Mouse (Mus musculus): Measurements from ENCODE around the gene Pcp4l1. TPM values are rescaled to one million over a fixed set of nuclear protein-coding genes. Genes with fewer than 3 reads are reported as not detected.

Pcp4l1 gene
- polyA plus RNA-seq, 1 experiment = 10.9 TPM

DNA sequence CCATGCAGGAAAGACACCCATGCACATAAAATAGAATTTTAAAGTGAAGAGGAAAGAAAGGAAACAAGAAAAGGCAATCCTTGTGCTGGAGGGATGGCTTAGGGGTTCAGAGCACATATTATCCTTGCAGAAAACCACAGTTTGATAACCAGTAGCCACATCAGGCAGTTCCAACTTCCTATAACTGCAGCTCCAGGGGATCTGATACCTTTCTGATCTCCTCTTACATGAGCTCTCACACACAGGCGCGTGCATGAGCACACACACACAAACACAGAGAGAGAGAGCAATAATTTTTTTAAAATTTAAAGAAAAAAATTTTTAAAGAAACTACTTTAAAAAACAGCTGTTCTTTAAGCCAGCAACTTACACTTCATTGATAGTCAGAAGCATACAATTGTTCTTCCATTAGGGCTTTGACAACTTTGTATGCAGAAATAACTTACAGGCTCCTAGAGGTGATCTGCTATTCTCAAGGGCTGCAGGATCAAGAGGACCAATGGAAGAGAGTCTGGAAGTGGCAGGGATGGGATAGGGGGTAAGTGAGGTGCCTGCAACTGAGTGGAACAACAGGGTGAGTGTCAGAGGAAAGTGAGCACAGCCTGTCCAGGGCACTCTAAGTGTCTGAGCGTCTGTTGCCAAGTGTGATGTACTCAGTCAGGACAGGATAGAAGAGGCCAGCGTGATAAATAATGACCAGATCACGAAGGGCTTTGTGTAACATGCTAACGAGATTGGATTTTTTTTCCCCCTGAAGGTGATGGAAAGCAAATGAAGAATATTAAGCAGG lies 9.8 kb upstream of the Pcp4l1 start:
- Histone ChIP-seq H3K36me3 (ENCODE audit: control insufficient read depth, insufficient read depth, low read length) (no peaks in the 10 kb centered on the region), H3K27me3 (ENCODE audit: control insufficient read depth, insufficient read depth, low read length) (no peaks in the 10 kb centered on the region), H3K27ac (ENCODE audit: insufficient read depth, low read depth, low read length) (no peak overlapping the region), H3K4me1 (ENCODE audit: control insufficient read depth, insufficient read depth, insufficient read length, low read length) (peaks cover 2% of the 10 kb centered on the region; the same call in 1 of the 2 replicates), H3K4me3 (ENCODE audit: low read depth, low read length) (no peak overlapping the region)
- TF ChIP-seq CTCF (IDR thresholded peaks at IDR 0.05; ENCODE audit: extremely low read depth, insufficient read length, insufficient replicate concordance, low read depth, low read length) = no peak
- WGBS = 84% methylated on average over 6 of the region's 6 CpGs

DNA sequence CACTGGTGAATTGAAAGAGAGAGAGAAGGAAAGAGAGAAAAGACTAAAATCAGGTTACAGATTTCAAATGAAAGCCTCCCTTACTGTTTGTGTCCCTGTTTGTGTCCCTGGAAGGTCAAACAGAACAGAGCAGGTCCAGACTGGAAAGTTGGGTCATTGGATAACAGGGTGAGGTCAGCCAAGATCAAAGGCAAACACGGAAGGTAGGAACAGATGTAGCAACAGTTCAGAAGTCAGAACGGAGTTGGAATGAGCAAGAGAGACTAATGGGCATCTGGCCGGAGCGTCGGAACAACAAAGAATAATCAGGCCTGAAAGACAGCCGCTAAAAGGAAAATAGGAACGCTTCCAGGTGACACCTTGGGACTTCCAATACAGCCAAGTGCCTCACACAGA lies 8.2 kb upstream of the Pcp4l1 start:
- no peaks in the 10 kb centered on the region for H3K36me3 ChIP-seq (ENCODE audit: control insufficient read depth, insufficient read depth, low read length)
- peaks cover 5% of the 10 kb centered on the region; the same call in 1 of the 2 replicates for H3K4me1 ChIP-seq (ENCODE audit: control insufficient read depth, insufficient read depth, insufficient read length, low read length)
- no peaks in the 10 kb centered on the region for H3K27me3 ChIP-seq (ENCODE audit: control insufficient read depth, insufficient read depth, low read length)
- H3K27ac ChIP-seq (ENCODE audit: insufficient read depth, low read depth, low read length) = 0 out of 2 replicates have a peak overlapping the region, but pooled peaks have one; percentile 17
- H3K4me3 ChIP-seq (ENCODE audit: low read depth, low read length) = no peak overlapping the region
- WGBS = 25% methylated on average over 7 of the region's 7 CpGs
- TF ChIP-seq POLR2A (IDR thresholded peaks at IDR 0.05; ENCODE audit: low read depth, low read length) = no peak
- TF ChIP-seq CTCF (IDR thresholded peaks at IDR 0.05; ENCODE audit: extremely low read depth, insufficient read length, insufficient replicate concordance, low read depth, low read length) = no peak

DNA sequence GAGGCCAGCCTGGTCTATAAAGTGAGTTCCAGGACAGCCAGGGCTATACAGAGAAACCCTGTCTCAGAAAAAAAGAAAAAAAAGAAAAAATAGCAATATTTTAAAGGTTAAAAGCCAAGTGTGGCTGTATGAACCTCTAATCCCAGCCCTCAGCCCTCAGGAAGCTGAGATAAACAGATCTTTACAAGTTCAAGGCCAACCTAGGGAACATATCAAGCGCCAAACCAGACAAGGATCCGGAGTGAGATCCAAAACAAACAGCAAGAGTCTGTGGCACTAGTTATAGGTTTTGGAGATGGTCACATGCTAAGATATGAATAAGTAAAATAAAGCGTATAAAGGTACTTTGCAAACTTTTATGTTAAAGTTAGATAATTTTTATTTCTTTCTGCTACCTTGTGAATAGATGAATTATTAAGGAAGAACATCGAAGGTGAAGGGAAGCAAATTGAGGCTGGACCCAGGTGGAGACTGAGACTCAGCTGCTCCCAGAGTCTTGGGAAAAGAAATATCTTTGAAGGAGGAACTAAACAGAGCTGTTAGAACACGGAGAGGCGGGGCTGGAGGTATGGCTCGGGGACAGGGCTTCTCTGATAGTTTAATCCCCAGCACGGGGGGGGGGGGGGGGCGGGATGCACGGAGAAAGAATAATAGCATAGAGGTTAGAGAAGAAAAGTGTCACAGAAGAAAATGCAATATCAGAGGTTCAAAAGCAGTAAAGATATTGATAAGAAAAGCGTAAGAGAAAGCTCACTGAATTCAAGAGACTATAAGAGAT lies 7.6 kb upstream of the Pcp4l1 start:
- no peak for TF ChIP-seq CTCF (IDR thresholded peaks at IDR 0.05; ENCODE audit: extremely low read depth, insufficient read length, insufficient replicate concordance, low read depth, low read length)
- no peak for TF ChIP-seq POLR2A (IDR thresholded peaks at IDR 0.05; ENCODE audit: low read depth, low read length)
- Histone ChIP-seq H3K4me1 (ENCODE audit: control insufficient read depth, insufficient read depth, insufficient read length, low read length) (peaks cover 8% of the 10 kb centered on the region; the same call in 1 of the 2 replicates), H3K27ac (ENCODE audit: insufficient read depth, low read depth, low read length) (0 out of 2 replicates have a peak overlapping the region, but pooled peaks have one; percentile 17), H3K27me3 (ENCODE audit: control insufficient read depth, insufficient read depth, low read length) (no peaks in the 10 kb centered on the region), H3K36me3 (ENCODE audit: control insufficient read depth, insufficient read depth, low read length) (no peaks in the 10 kb centered on the region), H3K4me3 (ENCODE audit: low read depth, low read length) (no peak overlapping the region)
- 28% methylated on average over 11 of the region's 11 CpGs for WGBS

DNA sequence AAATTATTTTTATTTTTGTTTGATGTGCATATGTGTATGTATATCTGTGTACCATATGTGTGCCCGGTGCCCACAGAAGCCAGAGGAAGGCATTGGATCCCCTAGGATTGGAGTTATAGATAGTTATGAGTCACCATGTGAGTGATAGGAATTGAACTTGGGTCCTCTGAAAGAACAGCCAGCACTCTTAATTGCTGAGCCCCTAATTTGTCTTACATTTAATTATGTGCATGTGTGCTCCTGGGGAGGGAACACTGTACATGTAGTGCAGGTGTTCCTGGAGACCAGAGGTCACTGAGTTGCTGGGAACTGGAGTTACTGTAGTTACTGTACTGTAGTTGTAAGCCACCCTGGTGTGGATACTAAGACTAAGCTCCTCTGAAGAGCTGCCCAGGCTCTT lies 4.7 kb upstream of the Pcp4l1 start:
- H3K36me3 ChIP-seq (ENCODE audit: control insufficient read depth, insufficient read depth, low read length) = no peaks in the 10 kb centered on the region
- TF ChIP-seq POLR2A (IDR thresholded peaks at IDR 0.05; ENCODE audit: low read depth, low read length) (no peak), CTCF (IDR thresholded peaks at IDR 0.05; ENCODE audit: extremely low read depth, insufficient read length, insufficient replicate concordance, low read depth, low read length) (no peak)
- 0 out of 2 replicates have a peak overlapping the region, but pooled peaks have one; percentile 2 for H3K27ac ChIP-seq (ENCODE audit: insufficient read depth, low read depth, low read length)
- peaks cover 5% of the 10 kb centered on the region; the same call in 1 of the 2 replicates for H3K27me3 ChIP-seq (ENCODE audit: control insufficient read depth, insufficient read depth, low read length)
- H3K4me3 ChIP-seq (ENCODE audit: low read depth, low read length) = no peak overlapping the region
- peaks cover 11% of the 10 kb centered on the region for H3K4me1 ChIP-seq (ENCODE audit: control insufficient read depth, insufficient read depth, insufficient read length, low read length)
- WGBS = 71% methylated on average over 1 of the region's 1 CpGs

DNA sequence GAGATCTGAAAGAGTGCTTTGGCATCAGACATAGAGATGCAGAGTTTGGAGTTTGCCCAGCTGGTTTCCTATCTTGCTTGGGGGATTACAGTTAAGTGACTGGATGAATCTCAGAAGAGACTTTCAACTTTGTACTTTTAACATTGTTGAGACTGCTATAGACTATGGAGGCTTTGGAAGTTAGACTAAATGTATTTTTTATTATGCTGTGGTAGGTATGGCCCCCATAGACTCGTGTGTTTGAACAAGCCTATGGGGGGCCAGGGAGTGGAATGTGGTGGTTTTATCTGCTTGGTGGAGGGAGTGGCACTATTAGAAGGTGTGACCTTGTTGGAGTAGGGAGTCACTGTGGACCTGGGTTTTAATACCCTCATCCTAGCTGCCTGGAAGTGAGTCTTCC lies 3.5 kb upstream of the Pcp4l1 start:
- Histone ChIP-seq H3K27me3 (ENCODE audit: control insufficient read depth, insufficient read depth, low read length) (peaks cover 14% of the 10 kb centered on the region), H3K4me3 (ENCODE audit: low read depth, low read length) (no peak overlapping the region), H3K4me1 (ENCODE audit: control insufficient read depth, insufficient read depth, insufficient read length, low read length) (peaks cover 13% of the 10 kb centered on the region), H3K36me3 (ENCODE audit: control insufficient read depth, insufficient read depth, low read length) (no peaks in the 10 kb centered on the region), H3K27ac (ENCODE audit: insufficient read depth, low read depth, low read length) (peak overlapping the region; percentile 88)
- no peak for TF ChIP-seq CTCF (IDR thresholded peaks at IDR 0.05; ENCODE audit: extremely low read depth, insufficient read length, insufficient replicate concordance, low read depth, low read length)
- TF ChIP-seq POLR2A (IDR thresholded peaks at IDR 0.05; ENCODE audit: low read depth, low read length) = no peak
- WGBS = 23% methylated on average over 1 of the region's 1 CpGs

DNA sequence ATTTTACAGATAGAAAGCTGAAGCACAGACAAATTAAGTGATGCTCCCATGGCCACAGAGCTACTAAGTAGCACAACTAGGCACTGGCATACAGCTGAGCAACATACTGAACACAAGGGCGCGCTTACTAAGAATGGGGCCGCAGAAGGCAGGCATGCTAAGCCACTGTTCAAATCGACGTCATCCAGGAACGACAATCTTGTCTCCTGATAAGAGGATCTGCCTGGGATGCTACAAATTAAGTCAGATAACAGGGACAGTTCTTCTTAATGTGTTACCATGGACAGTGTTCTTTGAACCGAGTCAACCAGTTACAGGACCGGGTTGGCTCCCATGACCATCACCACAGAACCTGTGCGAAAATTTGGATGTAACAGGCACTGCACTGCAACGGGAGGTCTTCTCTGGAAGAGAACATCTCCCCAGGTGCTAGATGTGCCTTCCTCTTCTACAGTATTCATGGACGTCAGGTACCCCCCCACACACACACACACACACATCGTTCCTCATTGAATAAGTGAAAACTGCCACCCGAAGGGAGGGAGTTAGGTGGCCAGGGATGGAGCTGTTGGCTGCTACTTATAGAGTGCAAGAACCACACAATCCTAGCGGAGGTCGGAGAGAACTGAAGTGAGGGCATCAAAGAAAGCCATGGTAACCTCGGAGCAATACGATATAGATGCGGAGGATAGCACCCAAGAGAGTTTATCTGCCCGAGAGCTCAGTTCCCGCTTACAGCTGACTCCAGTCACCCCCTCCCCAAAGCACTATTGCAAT lies 834 bp downstream of the Pcp4l1 start:
- Histone ChIP-seq H3K27me3 (ENCODE audit: control insufficient read depth, insufficient read depth, low read length) (peaks cover 25% of the 10 kb centered on the region), H3K4me3 (ENCODE audit: low read depth, low read length) (peak overlapping the region; percentile 60), H3K36me3 (ENCODE audit: control insufficient read depth, insufficient read depth, low read length) (no peaks in the 10 kb centered on the region), H3K4me1 (ENCODE audit: control insufficient read depth, insufficient read depth, insufficient read length, low read length) (peaks cover 16% of the 10 kb centered on the region), H3K27ac (ENCODE audit: insufficient read depth, low read depth, low read length) (no peak overlapping the region)
- TF ChIP-seq CTCF (IDR thresholded peaks at IDR 0.05; ENCODE audit: extremely low read depth, insufficient read length, insufficient replicate concordance, low read depth, low read length) (no peak), POLR2A (IDR thresholded peaks at IDR 0.05; ENCODE audit: low read depth, low read length) (no peak)
- WGBS = 21% methylated on average over 20 of the region's 20 CpGs

All from small intestine, adult 2 months (tissue).